Mouse (Mus musculus): ENCODE data around the gene 1810062G17Rik. TPM values are rescaled to one million over a fixed set of nuclear protein-coding genes. Genes with fewer than 3 reads are reported as not detected.

Gene 1810062G17Rik
- polyA plus RNA-seq, 1 experiment: 0.97 TPM

GRCm38 (mm10) chr3:36522137-36522536 is 46.4 kb downstream of the 1810062G17Rik start:
- H3K27ac ChIP-seq (ENCODE audit: insufficient read depth, low read length): no peak overlapping the region

GRCm38 (mm10) chr3:36524466-36524865 is 48.7 kb downstream of the 1810062G17Rik start:
- H3K4me1 ChIP-seq (ENCODE audit: control insufficient read depth, insufficient read depth, low read length): no peaks in the 10 kb centered on the region
- H3K27ac ChIP-seq (ENCODE audit: insufficient read depth, low read length): no peak overlapping the region
- TF ChIP-seq POLR2A (IDR thresholded peaks at IDR 0.05; ENCODE audit: low read depth, low read length): no peak
- no peak for TF ChIP-seq CTCF (IDR thresholded peaks at IDR 0.05; ENCODE audit: borderline replicate concordance, insufficient read depth, low read length)
- H3K4me3 ChIP-seq (ENCODE audit: insufficient read depth, low read length): no peak overlapping the region

More at GRCm38 (mm10) chr3:36522137-36522536, 46.4 kb downstream of the 1810062G17Rik start:
- Histone ChIP-seq H3K4me3 (ENCODE audit: insufficient read depth, low read length) (no peak overlapping the region), H3K4me1 (ENCODE audit: control insufficient read depth, insufficient read depth, low read length) (no peaks in the 10 kb centered on the region)
- TF ChIP-seq POLR2A (IDR thresholded peaks at IDR 0.05; ENCODE audit: low read depth, low read length): no peak
- TF ChIP-seq CTCF (IDR thresholded peaks at IDR 0.05; ENCODE audit: borderline replicate concordance, insufficient read depth, low read length): no peak

GRCm38 (mm10) chr3:36530345-36530744 is 54.6 kb downstream of the 1810062G17Rik start:
- TF ChIP-seq POLR2A (IDR thresholded peaks at IDR 0.05; ENCODE audit: low read depth, low read length) (no peak), CTCF (IDR thresholded peaks at IDR 0.05; ENCODE audit: borderline replicate concordance, insufficient read depth, low read length) (no peak)
- H3K4me1 ChIP-seq (ENCODE audit: control insufficient read depth, insufficient read depth, low read length): no peaks in the 10 kb centered on the region; the same call in 1 of the 2 replicates
- no peak overlapping the region for H3K4me3 ChIP-seq (ENCODE audit: insufficient read depth, low read length)

DNA sequence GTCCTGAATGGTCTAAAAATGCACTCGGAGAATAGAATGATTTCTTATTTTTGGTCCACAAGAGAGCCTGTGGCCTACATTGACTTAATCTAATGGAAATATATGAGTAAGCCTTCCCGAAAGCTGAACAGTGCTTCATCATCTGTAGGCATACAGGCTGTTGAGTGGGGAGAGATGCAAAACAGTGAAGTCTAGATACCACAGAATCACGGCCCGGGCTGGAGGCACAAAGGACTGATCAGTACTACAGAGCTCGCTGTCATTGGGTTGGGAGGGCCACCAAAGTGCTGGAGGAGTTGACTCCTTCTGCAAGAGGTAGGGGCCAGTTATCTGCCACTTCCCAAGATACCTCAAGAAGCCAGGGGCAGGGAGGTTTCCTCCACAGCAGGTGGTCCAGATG is 55.0 kb downstream of the 1810062G17Rik start:
- Histone ChIP-seq H3K27ac (ENCODE audit: insufficient read depth, low read length) (no peak overlapping the region), H3K4me3 (ENCODE audit: insufficient read depth, low read length) (no peak overlapping the region), H3K4me1 (ENCODE audit: control insufficient read depth, insufficient read depth, low read length) (no peaks in the 10 kb centered on the region; the same call in 1 of the 2 replicates)
- no peak for TF ChIP-seq POLR2A (IDR thresholded peaks at IDR 0.05; ENCODE audit: low read depth, low read length)
- no peak for TF ChIP-seq CTCF (IDR thresholded peaks at IDR 0.05; ENCODE audit: borderline replicate concordance, insufficient read depth, low read length)

More at GRCm38 (mm10) chr3:36530345-36530744, 54.6 kb downstream of the 1810062G17Rik start:
- H3K27ac ChIP-seq (ENCODE audit: insufficient read depth, low read length): no peak overlapping the region; the same call in 1 of the 2 replicates

- no peak overlapping the region for H3K27ac ChIP-seq (ENCODE audit: insufficient read depth, low read length)
- H3K4me3 ChIP-seq (ENCODE audit: insufficient read depth, low read length): no peak overlapping the region
- no peaks in the 10 kb centered on the region; the same call in 1 of the 2 replicates for H3K4me1 ChIP-seq (ENCODE audit: control insufficient read depth, insufficient read depth, low read length)
- TF ChIP-seq POLR2A (IDR thresholded peaks at IDR 0.05; ENCODE audit: low read depth, low read length): no peak
Measured at GRCm38 (mm10) chr3:36531242-36531641, 55.5 kb downstream of the 1810062G17Rik start.

Other genes starting within 250 kb of the 1810062G17Rik start
- gene Anxa5, start within 50 bp of the 1810062G17Rik start, polyA plus RNA-seq (2011; ENCODE audit: insufficient read length, low read depth, missing spikeins): 593 and 759 TPM in 2 replicates
- 0.30 and 0.52 TPM in 2 replicates for gene Gm11549, start 45.9 kb downstream of the 1810062G17Rik start, polyA plus RNA-seq (2011; ENCODE audit: insufficient read length, low read depth, missing spikeins)
- 52.2 and 53.3 TPM in 2 replicates for gene Exosc9, start 76.7 kb downstream of the 1810062G17Rik start, polyA plus RNA-seq (2011; ENCODE audit: insufficient read length, low read depth, missing spikeins)
- 72.9 and 117 TPM in 2 replicates for gene Ccna2, start 96.2 kb downstream of the 1810062G17Rik start, polyA plus RNA-seq (2011; ENCODE audit: insufficient read length, low read depth, missing spikeins)
- gene Bbs7, start 137.5 kb downstream of the 1810062G17Rik start, polyA plus RNA-seq (2011; ENCODE audit: insufficient read length, low read depth, missing spikeins): 16.0 and 19.4 TPM in 2 replicates
- 0.60 TPM in 1 of 2 replicates, not detected in the other for gene Trpc3, start 214.2 kb downstream of the 1810062G17Rik start, polyA plus RNA-seq (2011; ENCODE audit: insufficient read length, low read depth, missing spikeins)

Measured in embryonic fibroblast, embryonic 13.5 days (primary cell).